Mouse (Mus musculus) neural tube, embryonic 13.5 days (tissue): ENCODE results near the gene Shc1. TPM values are rescaled to one million over a fixed set of nuclear protein-coding genes. Genes with fewer than 3 reads are reported as not detected.
"Not testable (repeated sequence)": the region's sequence is repeated elsewhere in the genome, so short reads cannot be mapped to it uniquely, and the experiment has no call there.

Experiments used
- ATAC-seq: fragments of 200-750 bp; cut with Nextera tagmentation; 2 replicates; pipeline ENCODE4 v1.8.0; 2017; ENCODE audit warnings: low read depth, mild to moderate bottlenecking, moderate TSS enrichment, moderate library complexity
- H3K27ac ChIP-seq: fragments of 300-500 bp; sonication (generic); replicated peaks from 2 replicates; pipeline ENCODE4 v1.5.1; 2015; ENCODE audit warnings: moderate library complexity, mild to moderate bottlenecking, inconsistent platforms
- H3K27me3 ChIP-seq: fragments of 300-500 bp; sonication (generic); 2 replicates; pipeline ENCODE4 v1.6.1; 2015; ENCODE audit warnings: mild to moderate bottlenecking, inconsistent platforms
- H3K36me3 ChIP-seq: fragments of 300-500 bp; sonication (generic); 2 replicates; pipeline ENCODE4 v1.6.1; 2015; ENCODE audit warnings: mild to moderate bottlenecking, inconsistent platforms
- H3K4me1 ChIP-seq: fragments of 300-500 bp; sonication (generic); replicated peaks from 2 replicates; pipeline ENCODE4 v1.6.1; 2015; ENCODE audit warnings: inconsistent platforms
- H3K4me2 ChIP-seq: fragments of 300-500 bp; sonication (generic); 2 replicates; pipeline ENCODE4 v1.6.1; 2015; ENCODE audit warnings: inconsistent platforms, mild to moderate bottlenecking, moderate library complexity
- H3K4me3 ChIP-seq: fragments of 300-500 bp; sonication (generic); 2 replicates; pipeline ENCODE4 v1.5.1; 2015; ENCODE audit warnings: mild to moderate bottlenecking, inconsistent platforms
- H3K9ac ChIP-seq: fragments of 300-500 bp; sonication (generic); 2 replicates; pipeline ENCODE4 v1.6.1; 2015; ENCODE audit warnings: moderate library complexity, mild to moderate bottlenecking, inconsistent platforms
- H3K9me3 ChIP-seq: fragments of 300-500 bp; sonication (generic); 2 replicates; pipeline ENCODE4 v1.6.1; 2016; ENCODE audit warnings: inconsistent platforms
- WGBS: fragments of 180-500 bp; shearing (Covaris S2); methylation state at CpG from one replicate; pipeline ENCODE4 v1.1.7; 2015; 5-methylcytosine and 5-hydroxymethylcytosine counted together
- polyA plus RNA-seq: library from polyadenylated mRNA; unstranded; fragments of >200 nt; fragmentation: Nextera tagmentation; extraction: Ambion mirVana; gene quantifications from 2 replicates; pipeline ENCODE4 v1.2.1, GENCODE M21; 2015

Shc1 gene
- polyA plus RNA-seq, 1 experiment from 2014 or later = 41.8 TPM

- 7% methylated on average over 22 of the region's 22 CpGs for WGBS
- Histone ChIP-seq H3K27ac (peak overlapping the region; percentile 71), H3K27me3 (no peaks in the 10 kb centered on the region), H3K4me2 (peak overlapping the region; percentile 89), H3K4me1 (peaks cover 55% of the 10 kb centered on the region), H3K9me3 (no peaks in the 10 kb centered on the region), H3K9ac (peak overlapping the region; percentile 74), H3K36me3 (peaks cover 8% of the 10 kb centered on the region), H3K4me3 (peak overlapping the region; percentile 40)
- no peak for ATAC-seq
These were observed 3.7 kb downstream of the Shc1 start for GRCm38 (mm10) chr3:89421810-89422473.

DNA sequence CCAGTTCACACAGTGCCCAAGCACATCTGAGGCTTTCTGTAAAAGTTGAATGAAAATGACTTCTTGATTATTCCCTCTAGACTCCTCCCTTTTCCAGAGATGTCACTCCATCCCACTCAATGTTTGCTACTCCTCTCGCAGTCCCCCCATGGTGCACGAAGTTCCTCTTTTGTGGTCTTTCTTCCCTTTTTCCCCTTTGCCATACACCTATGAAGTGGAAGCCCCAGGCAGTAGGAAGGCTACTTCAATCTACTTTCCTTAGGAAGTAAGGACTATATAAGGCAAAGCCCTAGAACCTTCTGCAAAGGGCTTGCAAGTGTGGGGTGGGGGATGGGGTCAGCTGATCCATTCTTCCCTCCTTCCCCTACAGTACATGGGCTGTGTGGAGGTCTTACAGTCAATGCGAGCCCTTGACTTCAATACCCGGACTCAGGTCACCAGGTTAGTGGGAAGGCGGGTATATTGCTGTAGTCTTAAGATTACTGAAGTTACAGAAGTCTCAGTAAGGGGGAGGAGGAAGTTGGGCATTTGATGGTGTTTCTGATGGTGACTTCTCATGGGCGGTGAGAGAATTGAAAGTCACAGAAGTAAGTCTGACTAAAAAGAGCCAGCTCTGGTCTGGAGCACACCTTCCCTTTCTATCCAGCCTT lies 4.4 kb downstream of the Shc1 start:
- no peak for ATAC-seq
- Histone ChIP-seq H3K9ac (peak overlapping the region; percentile 74), H3K27ac (peak overlapping the region; percentile 71; the same call in 1 of the 2 replicates), H3K4me2 (peak overlapping the region; percentile 89), H3K36me3 (peaks cover 15% of the 10 kb centered on the region), H3K4me1 (peaks cover 47% of the 10 kb centered on the region), H3K4me3 (peak overlapping the region; percentile 40), H3K27me3 (no peaks in the 10 kb centered on the region), H3K9me3 (no peaks in the 10 kb centered on the region)
- WGBS = 66% methylated on average over 6 of the region's 6 CpGs

GRCm38 (mm10) chr3:89424416-89425140 lies 6.3 kb downstream of the Shc1 start:
- Histone ChIP-seq H3K4me3 (no peak overlapping the region), H3K4me2 (peak overlapping the region; percentile 89; the same call in 1 of the 2 replicates), H3K9ac (no peak overlapping the region), H3K9me3 (no peaks in the 10 kb centered on the region), H3K36me3 (peaks cover 17% of the 10 kb centered on the region), H3K27me3 (no peaks in the 10 kb centered on the region), H3K27ac (no peak overlapping the region), H3K4me1 (peaks cover 38% of the 10 kb centered on the region)
- ATAC-seq = no peak
- WGBS = 91% methylated on average over 5 of the region's 5 CpGs

GRCm38 (mm10) chr3:89425141-89425525 lies 6.9 kb downstream of the Shc1 start:
- H3K9me3 ChIP-seq = no peaks in the 10 kb centered on the region
- H3K36me3 ChIP-seq = peaks cover 17% of the 10 kb centered on the region
- no peak for ATAC-seq
- no peaks in the 10 kb centered on the region for H3K27me3 ChIP-seq
- H3K27ac ChIP-seq = no peak overlapping the region
- H3K9ac ChIP-seq = no peak overlapping the region
- H3K4me3 ChIP-seq = no peak overlapping the region
- peaks cover 32% of the 10 kb centered on the region for H3K4me1 ChIP-seq
- H3K4me2 ChIP-seq = no peak overlapping the region
- 89% methylated on average over 5 of the region's 5 CpGs for WGBS

GRCm38 (mm10) chr3:89425876-89426275 lies 7.6 kb downstream of the Shc1 start:
- peaks cover 17% of the 10 kb centered on the region for H3K36me3 ChIP-seq
- no peak for ATAC-seq
- 90% methylated on average over 4 of the region's 4 CpGs for WGBS

DNA sequence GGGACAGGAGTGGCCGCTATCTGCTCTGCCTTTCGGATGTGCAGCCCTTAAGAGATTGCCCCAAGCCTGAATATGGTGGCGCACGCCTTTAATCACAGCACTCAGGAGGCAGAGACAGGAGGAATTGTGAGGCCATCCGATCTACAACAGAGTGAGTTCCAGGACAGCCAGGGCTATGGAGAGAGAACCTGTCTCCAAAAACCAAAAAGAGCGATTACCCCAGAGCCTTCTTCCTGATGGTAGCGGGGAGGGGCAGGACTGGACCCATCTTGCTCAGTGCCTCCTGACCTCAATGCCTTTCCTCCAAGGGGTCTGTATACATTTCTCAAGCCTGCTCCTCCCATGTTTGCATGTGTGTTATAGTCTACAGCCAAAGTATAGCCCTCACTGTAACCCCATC lies 10.8 kb downstream of the Shc1 start:
- H3K4me1 ChIP-seq = peaks cover 19% of the 10 kb centered on the region
- H3K36me3 ChIP-seq = peaks cover 36% of the 10 kb centered on the region
- H3K9ac ChIP-seq, H3K4me2 ChIP-seq, H3K27ac ChIP-seq, ATAC-seq, H3K9me3 ChIP-seq, H3K27me3 ChIP-seq, H3K4me3 ChIP-seq: not testable (repeated sequence)
- 94% methylated on average over 7 of the region's 7 CpGs for WGBS

More at GRCm38 (mm10) chr3:89425876-89426275, 7.6 kb downstream of the Shc1 start:
- Histone ChIP-seq H3K27ac (no peak overlapping the region), H3K27me3 (no peaks in the 10 kb centered on the region), H3K4me3 (no peak overlapping the region), H3K4me2 (no peak overlapping the region), H3K9me3 (no peaks in the 10 kb centered on the region), H3K9ac (no peak overlapping the region), H3K4me1 (peaks cover 30% of the 10 kb centered on the region)

- peak within 1 kb of the TSS; percentile 87 for H3K9ac ChIP-seq
- peaks cover 41% of the 10 kb centered on the region for H3K36me3 ChIP-seq
- 3% methylated on average over 68 of the region's 68 CpGs for WGBS
- peak within 1 kb of the TSS; percentile 73 for H3K4me3 ChIP-seq
- ATAC-seq = peak; percentile 97
- no peaks in the 10 kb centered on the region for H3K27me3 ChIP-seq
- H3K4me2 ChIP-seq = peak within 1 kb of the TSS; percentile 80
- H3K27ac ChIP-seq = peak within 1 kb of the TSS; percentile 86
- no peaks in the 10 kb centered on the region for H3K9me3 ChIP-seq
- peaks cover 30% of the 10 kb centered on the region for H3K4me1 ChIP-seq
These were observed 12.2 kb downstream of the Shc1 start, which contains the start of gene Pygo2 for GRCm38 (mm10) chr3:89430171-89431159. Gene Pygo2 (plus strand): TSS chr3:89430214.

DNA sequence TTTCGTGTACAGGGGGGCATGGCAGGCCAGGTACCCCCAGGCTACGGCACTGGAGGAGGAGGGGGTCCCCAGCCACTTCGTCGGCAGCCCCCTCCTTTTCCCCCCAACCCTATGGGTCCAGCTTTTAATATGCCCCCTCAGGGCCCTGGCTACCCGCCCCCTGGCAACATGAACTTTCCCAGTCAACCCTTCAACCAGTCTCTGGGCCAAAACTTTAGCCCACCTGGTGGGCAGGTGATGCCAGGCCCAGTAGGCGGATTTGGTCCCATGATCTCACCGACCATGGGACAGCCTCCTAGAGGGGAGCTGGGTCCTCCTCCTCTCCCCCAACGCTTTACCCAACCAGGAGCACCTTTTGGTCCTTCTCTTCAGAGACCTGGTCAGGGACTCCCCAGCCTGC lies 14.4 kb downstream of the Shc1 start:
- no peak overlapping the region for H3K4me3 ChIP-seq
- ATAC-seq = no peak
- H3K4me2 ChIP-seq = no peak overlapping the region
- H3K9me3 ChIP-seq = no peaks in the 10 kb centered on the region
- H3K27me3 ChIP-seq = no peaks in the 10 kb centered on the region
- 91% methylated on average over 8 of the region's 8 CpGs for WGBS
- H3K4me1 ChIP-seq = peaks cover 46% of the 10 kb centered on the region
- no peak overlapping the region for H3K9ac ChIP-seq
- peaks cover 29% of the 10 kb centered on the region for H3K36me3 ChIP-seq
- H3K27ac ChIP-seq = no peak overlapping the region

GRCm38 (mm10) chr3:89434532-89434931 lies 16.3 kb downstream of the Shc1 start:
- no peaks in the 10 kb centered on the region for H3K27me3 ChIP-seq
- H3K4me2 ChIP-seq = no peak overlapping the region
- H3K9me3 ChIP-seq = no peaks in the 10 kb centered on the region
- 84% methylated on average over 11 of the region's 11 CpGs for WGBS
- H3K27ac ChIP-seq = peak overlapping the region; percentile 42; the same call in 1 of the 2 replicates
- peaks cover 27% of the 10 kb centered on the region for H3K36me3 ChIP-seq
- H3K9ac ChIP-seq = no peak overlapping the region
- no peak overlapping the region for H3K4me3 ChIP-seq
- no peak for ATAC-seq
- peaks cover 46% of the 10 kb centered on the region for H3K4me1 ChIP-seq

GRCm38 (mm10) chr3:89435041-89435440 lies 16.8 kb downstream of the Shc1 start:
- H3K4me2 ChIP-seq = no peak overlapping the region
- no peak overlapping the region for H3K27ac ChIP-seq
- WGBS = 71% methylated on average over 7 of the region's 7 CpGs
- H3K9me3 ChIP-seq = no peaks in the 10 kb centered on the region
- H3K4me1 ChIP-seq = peaks cover 46% of the 10 kb centered on the region
- no peak overlapping the region for H3K4me3 ChIP-seq
- ATAC-seq = no peak
- H3K9ac ChIP-seq = no peak overlapping the region
- H3K36me3 ChIP-seq = peaks cover 27% of the 10 kb centered on the region
- H3K27me3 ChIP-seq = no peaks in the 10 kb centered on the region
